Mouse (Mus musculus): ENCODE measurements around the gene Nxn.

The Nxn gene

DNA sequence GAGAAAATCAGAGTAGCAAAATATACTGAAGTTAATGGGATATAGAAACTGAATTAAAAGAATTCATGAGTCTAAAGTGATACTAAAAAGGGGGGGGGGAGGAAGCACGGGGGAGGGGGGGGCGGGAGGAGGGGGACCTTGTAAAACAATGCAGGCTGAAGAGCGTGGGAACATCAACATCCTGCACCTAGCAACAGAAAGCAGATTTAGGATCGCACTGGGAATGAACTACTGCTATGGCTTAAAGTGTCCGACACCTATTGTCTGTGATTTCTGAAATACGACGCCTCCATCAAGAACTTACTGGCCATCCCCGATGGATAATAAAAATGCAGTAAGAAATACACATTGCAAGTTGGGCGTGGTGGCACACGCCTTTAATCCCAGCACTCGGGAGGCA is 95.6 kb downstream of the Nxn start:
- DNase-seq (ENCODE audit: low spot score in 2 of 2), result no peak

- DNase-seq (ENCODE audit: low spot score in 2 of 2), result no peak
Observed at GRCm38 (mm10) chr11:76300862-76301261, 98.1 kb downstream of the Nxn start.

GRCm38 (mm10) chr11:76298457-76299000 is 100.4 kb downstream of the Nxn start:
- DNase-seq (ENCODE audit: low spot score in 2 of 2), result no peak

DNA sequence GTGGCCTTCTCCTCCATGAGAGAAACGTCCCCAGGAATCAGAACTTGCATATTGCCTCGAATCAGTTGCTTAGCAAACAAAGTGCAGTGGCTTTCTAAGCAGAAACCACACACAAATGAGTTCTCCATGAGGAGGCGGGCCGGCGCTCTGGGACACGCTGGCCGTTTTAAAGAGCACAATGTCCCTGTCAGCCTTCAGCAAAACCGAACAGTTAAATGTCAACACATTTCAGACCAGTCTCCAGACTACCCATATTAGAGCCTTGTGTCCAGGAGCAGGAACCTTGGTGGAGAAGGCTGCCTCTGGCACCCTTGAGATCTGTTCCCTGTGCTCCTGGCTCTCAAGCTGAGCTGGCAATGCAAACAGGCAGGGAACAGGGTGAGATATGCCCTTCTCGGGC is 101.7 kb downstream of the Nxn start:
- DNase-seq (ENCODE audit: low spot score in 2 of 2), result no peak

- no peak for DNase-seq (ENCODE audit: low spot score in 2 of 2)
Observed at GRCm38 (mm10) chr11:76294836-76295235, 104.1 kb downstream of the Nxn start.

DNA sequence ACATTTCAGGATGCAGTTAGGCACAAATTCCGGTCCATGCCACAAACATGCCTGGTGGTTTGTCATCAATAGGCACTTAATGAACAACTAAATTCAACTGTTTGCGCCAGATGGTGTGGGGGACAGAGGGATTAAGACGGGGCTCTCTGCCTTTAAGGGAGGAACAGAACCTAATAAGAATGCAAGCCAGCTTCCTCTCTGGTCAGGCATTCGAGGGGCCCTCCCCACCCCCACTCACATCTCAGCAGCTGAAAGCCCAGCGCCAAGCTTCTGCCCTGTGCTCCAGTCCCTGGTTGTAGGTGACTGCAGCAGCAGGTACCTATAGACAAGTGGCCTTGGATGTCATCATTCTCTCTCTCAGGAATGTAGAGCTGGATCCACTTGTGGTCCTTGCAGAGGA is 104.9 kb downstream of the Nxn start:
- DNase-seq (ENCODE audit: low spot score in 2 of 2), result no peak

DNA sequence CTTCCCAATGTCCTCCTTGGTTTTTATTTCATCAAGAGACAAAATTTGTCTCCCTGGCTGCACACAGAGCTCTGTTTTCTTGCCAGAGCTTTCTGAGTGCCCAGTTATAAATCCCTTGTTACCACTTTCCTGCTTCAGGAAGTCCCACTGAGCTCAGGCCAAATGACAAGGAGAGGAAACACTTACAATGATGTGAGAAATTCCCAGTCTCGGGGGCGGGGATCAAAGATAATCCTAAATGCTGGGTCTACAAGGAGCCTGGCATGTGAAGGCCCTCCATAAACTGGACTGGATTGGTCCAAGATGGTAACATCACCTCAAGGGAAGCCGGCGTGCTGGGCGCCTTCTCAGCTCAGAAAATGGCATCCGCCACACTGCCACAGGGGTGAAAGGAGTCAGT is 106.1 kb downstream of the Nxn start:
- no peak for DNase-seq (ENCODE audit: low spot score in 2 of 2)

DNA sequence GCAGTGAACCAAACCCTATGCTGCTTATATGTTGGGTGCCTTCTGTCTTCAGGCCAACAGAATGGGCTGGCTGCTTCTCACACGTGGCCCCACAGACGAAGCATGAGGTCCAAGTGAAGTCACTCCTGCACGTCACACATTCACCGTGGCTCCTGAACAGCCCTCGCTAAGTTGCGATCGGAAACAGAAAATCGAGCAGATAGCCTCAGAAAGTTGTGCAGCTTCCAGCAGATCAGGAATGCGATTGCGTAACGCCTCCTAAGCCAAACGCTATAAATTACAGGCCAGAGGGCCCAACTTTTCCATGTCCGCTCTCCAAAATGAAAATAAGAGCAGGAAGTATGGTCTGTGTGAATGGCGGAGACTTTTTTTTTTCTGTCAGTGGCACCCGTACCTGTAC is 106.5 kb downstream of the Nxn start:
- DNase-seq (ENCODE audit: low spot score in 2 of 2), result no peak

- no peak for DNase-seq (ENCODE audit: low spot score in 2 of 2)
Observed at GRCm38 (mm10) chr11:76291960-76292359, 107.0 kb downstream of the Nxn start.

- peak; percentile 72 to 84 for DNase-seq (ENCODE audit: low spot score in 2 of 2)
Observed at GRCm38 (mm10) chr11:76290367-76290766, 108.6 kb downstream of the Nxn start.

DNA sequence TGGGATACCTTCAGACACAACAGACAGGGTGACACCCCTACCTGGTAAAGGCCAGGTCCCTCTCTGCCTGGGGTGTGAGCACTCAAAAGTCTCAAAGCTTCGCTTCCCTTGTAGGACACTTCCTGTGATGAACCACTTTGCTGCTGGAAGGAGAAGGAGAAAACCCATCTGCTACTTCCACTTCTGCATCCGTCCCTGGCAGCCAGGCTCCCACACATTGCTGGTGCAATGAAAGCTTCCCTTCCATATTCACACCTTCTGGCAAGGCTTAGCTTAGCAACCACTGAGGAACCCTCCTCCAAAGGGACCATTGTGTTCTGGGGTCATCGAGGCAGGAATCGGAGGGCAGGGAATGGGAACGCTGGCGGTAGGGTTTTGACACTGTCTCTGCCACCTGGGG is 110.3 kb downstream of the Nxn start:
- peak; percentile 64 to 76 for DNase-seq (ENCODE audit: low spot score in 2 of 2)

- DNase-seq (ENCODE audit: low spot score in 2 of 2), result no peak
Observed at GRCm38 (mm10) chr11:76287301-76287700, 111.6 kb downstream of the Nxn start.

DNA sequence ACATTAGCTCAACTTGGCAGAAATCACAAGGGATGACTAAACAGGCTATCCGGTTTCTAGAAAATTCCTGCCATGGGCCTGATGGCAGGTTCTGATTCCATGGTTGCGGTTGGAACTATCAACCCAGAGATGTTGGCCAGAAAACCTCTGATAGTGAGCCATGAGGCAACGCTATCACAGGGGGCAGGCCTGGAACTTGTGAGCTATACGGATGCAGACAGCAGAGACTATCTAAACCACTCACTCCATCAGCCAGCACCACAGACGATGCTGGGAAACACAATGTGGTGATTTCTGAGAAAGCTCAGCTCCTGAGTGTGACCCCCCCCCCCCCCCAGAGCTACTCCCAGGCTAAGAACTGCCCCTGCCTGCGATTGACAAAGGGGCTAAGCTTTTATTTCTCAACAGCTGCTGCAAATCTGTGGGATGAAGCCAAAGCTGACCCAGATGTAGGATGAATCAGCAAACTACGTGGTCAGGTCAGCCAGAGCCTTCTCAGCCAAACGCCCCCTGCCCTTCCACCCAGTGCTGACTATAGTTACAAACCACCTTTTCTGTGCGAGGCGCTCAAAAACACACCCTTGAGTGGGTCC is 112.3 kb downstream of the Nxn start:
- no peak for DNase-seq (ENCODE audit: low spot score in 2 of 2)

DNA sequence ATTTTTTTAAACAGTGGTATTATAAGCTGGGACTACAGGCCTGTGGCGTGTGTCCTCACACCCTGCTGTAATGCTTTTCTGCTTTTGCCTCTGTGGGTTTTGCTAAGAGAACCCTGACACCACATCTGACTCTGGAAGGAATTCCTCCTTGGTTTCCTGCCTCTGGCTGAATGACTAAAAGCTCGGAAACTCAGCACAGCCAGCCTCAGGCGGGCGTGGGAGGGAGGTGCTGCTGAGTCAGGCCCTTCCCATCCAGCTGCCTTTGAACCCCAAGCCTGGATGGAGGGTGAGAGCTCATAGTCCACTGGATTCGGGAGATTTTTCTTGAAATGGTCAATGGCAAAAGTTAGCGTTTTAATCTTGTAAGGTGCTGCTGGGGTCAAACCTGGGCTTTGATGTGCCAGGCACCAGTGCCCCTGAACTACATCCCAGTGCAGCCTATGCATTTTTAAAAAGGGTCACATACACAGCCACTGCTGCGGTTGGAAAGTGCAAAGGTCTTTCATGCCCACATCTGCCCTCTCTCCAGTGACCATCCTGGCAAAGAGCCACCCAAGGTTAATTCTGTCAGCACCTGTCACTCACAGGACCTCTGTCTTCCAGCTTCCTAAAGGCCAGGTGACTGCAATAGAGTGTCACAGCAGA is 113.4 kb downstream of the Nxn start:
- no peak for DNase-seq (ENCODE audit: low spot score in 2 of 2)

- DNase-seq (ENCODE audit: low spot score in 2 of 2), result no peak
Observed at GRCm38 (mm10) chr11:76283841-76284240, 115.1 kb downstream of the Nxn start.

- DNase-seq (ENCODE audit: low spot score in 2 of 2), result no peak
Observed at GRCm38 (mm10) chr11:76279971-76280370, 119.0 kb downstream of the Nxn start.

GRCm38 (mm10) chr11:76278960-76279852 is 119.7 kb downstream of the Nxn start:
- DNase-seq (ENCODE audit: low spot score in 2 of 2), result no peak

DNA sequence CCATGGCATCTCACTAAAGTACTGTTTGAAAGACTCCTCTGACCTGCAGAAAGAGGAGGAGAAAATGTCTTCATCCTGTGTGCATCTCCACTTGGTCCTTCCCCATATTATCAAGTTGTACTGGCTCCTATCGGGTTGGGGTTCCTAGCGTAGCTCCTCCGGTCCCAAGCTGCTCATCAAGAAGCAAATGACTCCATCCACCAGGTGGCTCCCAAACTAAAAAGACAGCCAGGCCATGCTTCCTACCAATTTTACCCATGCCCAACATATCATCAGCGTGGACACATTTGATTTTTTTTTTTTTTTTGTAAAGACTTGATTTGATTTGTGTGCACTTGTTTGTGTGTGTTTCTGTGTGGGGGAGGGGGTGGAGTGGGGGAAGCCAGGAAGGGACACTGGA is 126.5 kb downstream of the Nxn start:
- DNase-seq (ENCODE audit: low spot score in 2 of 2), result no peak

GRCm38 (mm10) chr11:76268521-76269065 is 130.3 kb downstream of the Nxn start:
- DNase-seq (ENCODE audit: low spot score in 2 of 2), result no peak

- peak; percentile 58 to 66 for DNase-seq (ENCODE audit: low spot score in 2 of 2)
Observed at GRCm38 (mm10) chr11:76268001-76268459, 130.9 kb downstream of the Nxn start.

GRCm38 (mm10) chr11:76267550-76267949 is 131.4 kb downstream of the Nxn start:
- DNase-seq (ENCODE audit: low spot score in 2 of 2), result no peak

Measured in right cerebral cortex, postnatal 10 days (tissue).